Mouse (Mus musculus) erythroblast, embryonic 14.5 days (primary cell): Measurements from ENCODE around the gene 2010300C02Rik.

ENCODE experiments used
- GATA1 ChIP-seq: IDR thresholded peaks from 2 replicates; pipeline ENCODE4 v1.6.1; 2012; ENCODE audit warnings: low read length, inconsistent platforms, mixed read lengths
- TAL1 ChIP-seq: IDR thresholded peaks from 3 replicates; pipeline ENCODE4 v1.6.1; 2012; ENCODE audit warnings: low read length, inconsistent platforms, mixed read lengths

DNA sequence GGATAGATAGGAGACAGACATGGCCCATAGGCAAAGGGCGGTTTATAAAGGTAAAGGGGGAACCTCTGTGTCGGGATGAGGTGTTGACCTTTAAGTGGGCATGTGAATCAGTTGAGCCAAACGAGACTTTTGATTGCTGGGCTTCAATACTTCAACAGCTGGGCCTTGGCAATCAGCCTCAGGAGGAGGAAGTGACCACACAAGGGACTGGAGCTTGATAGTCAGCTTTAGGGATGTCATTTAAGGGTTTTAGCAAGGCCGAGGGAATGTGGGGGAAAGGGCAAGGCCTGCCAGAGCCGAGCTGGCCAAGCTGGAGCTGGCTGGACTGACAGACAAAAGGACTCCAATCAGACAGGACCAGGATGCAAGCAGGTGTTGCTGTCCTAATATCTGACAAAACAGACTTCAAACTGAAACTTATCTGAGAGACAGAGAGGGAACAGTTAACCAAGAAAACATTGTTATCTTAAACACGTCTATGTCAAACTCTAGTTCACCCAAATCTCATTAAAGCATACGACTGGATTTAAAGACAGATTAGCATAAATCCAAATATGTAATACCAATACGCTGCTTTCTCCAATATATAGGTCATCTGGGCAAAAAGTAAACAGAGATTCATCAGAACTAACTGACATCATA, 20.4 kb upstream of the 2010300C02Rik start:
- TF ChIP-seq GATA1, result no peak
- no peak for TF ChIP-seq TAL1
